Mouse (Mus musculus) kidney, postnatal 36 days (tissue): ENCODE results near the gene Eddm3b.

Experiments used
- DNase-seq, 2 experiments: peaks; one replicate each; pipeline ENCODE4 v3.0.0; 2021 to 2022; ENCODE audit warnings: mixed read lengths in 2 of 2

Eddm3b gene

DNA sequence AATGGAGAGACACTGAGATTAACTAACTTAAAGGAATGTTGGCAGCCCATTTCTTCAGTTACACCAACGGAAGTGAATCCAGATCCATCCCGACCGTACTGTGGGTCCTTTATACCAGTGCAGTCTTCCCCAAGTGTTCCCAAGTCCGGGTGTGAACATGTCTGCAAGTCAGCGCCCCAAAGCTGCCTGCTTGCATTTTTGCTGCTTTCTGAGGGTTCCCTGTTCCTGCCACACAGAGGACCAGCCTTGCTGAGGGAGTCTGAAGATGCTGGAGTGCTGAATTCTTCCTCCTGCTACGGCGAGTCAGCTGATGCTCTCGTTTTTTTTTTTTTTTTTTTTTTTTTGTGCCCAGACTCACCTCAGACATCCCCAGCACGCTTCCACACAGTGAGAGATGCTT, 19.3 kb upstream of the Eddm3b start:
- no peak for DNase-seq

DNA sequence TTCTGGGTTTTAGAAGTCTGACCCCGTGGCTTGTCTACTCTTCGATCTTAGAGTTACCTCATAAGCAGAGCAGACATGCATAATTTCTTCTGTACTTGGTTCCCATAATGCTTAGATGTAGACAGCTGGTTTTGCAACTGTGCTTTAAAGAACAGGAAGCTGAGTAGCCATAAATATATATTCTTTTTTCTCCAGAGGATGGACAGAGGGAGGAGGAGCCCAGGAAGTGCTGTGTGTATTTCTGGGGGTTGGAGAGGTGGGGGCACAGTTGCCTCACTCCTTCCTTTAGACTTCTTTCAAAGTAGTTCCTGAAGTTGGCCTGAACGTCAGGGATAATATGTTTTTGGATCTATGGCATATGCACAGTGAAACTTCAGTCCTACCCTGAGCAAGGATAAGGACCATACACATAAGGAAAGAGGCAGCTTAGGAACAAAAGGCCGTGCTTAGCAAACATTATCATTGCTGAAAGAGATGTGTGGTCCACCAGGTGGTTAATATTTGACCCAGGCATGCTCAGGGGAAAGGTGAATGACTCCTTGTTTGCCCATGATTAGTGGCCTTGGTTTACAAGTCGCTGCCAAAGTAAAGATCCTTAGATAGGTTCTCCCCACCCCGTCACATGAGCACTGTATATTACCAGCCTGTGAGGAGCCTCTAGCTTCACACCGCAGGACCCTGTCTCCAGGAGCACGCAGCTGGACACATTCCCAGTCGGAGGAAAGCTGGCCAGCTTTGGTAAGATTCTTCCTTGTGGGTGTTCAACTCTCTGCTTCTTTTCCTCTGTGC, 18.3 kb upstream of the Eddm3b start:
- peak; percentile 56 to 60 for DNase-seq

DNA sequence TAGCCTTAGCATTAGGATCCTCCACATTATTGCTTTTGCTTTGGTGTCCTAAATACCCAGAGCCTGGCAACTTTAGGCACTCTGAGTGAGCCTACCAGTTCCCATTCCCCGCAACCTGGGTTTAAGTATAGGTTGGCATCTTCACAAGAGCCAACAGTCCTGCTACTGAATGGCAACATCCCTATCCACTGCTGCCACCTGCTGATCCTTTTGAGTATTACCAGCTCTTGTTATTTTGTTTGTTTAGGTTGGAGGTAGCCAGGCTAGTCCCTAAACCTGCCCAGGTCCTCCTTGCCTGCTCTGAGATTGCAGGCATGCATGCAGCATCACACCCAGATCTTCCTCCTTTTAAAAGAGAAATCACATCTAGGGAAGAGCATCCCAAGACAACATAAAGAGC, 15.9 kb upstream of the Eddm3b start:
- peak; percentile 86 for DNase-seq

DNA sequence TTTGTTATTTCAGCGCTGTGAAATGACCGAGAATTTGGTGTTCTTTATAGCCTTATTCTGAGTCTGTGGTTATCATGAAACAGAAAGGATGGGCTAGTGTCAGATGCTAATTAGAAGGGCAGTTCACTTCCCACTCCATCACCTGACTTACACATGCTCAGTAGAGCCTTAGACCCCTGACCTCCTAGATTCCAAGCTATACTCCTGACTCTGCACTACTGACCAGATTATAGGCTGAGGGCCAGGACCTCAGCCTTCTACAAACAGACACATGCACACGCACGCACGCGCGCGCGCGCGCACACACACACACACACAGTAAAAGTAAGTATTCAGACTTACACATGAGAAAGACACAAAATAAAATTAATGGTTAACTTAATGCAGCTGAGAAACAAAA, 15.3 kb upstream of the Eddm3b start:
- no peak for DNase-seq

DNA sequence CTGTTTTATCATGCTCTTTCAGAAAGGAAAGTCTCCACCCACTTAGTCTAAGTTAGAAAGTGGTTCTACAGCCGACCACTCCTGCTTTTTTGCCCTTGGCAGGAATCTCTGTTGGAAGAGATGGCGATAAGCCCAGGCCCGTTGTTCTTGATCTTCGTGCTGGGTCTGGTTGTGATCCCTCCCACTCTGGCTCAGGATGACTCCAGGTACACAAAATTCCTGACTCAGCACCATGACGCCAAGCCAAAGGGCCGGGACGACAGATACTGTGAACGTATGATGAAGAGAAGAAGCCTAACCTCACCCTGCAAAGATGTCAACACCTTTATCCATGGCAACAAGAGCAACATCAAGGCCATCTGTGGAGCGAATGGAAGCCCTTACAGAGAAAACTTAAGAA, 12.9 kb upstream of the Eddm3b start:
- no peak for DNase-seq

DNA sequence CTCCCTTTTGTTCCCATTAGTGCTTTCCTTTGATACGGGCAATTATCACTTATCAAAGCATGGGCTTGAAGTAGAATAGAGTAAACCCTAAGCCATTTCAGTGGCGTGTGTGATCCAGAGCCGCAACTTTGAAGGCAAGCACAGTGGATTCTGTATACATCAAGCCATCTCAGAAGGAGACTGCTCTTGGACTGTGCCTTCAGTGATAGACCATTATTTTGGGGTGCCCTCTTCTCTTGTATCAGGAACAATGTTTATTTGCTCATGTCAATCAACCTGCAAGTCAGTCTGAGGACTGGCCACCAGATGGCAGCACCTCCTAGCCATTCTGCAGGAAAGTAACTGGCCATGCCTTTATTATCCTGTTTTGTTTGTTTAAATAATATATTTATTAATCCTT, 11.0 kb upstream of the Eddm3b start:
- peak; percentile 54 to 90 for DNase-seq

DNA sequence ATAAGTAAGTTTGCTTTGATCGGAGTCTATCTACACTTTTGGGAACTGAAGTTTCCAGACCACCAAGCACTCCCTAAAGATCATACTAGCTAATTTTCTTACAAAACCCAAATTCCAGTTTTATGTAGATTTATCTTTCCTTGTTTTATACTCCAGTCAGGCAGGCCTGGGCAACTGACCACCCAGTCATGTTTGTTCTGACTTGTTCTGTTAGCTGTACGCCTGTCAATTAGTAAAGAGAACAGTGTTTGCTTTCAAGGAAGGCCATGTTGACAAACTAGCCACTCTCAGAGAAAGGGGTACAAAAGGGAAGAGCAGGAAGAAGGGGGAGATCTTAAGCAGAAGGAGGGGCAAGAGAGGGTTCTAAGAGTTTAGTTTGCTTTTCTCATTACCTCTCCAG, 9.9 kb upstream of the Eddm3b start:
- no peak for DNase-seq

DNA sequence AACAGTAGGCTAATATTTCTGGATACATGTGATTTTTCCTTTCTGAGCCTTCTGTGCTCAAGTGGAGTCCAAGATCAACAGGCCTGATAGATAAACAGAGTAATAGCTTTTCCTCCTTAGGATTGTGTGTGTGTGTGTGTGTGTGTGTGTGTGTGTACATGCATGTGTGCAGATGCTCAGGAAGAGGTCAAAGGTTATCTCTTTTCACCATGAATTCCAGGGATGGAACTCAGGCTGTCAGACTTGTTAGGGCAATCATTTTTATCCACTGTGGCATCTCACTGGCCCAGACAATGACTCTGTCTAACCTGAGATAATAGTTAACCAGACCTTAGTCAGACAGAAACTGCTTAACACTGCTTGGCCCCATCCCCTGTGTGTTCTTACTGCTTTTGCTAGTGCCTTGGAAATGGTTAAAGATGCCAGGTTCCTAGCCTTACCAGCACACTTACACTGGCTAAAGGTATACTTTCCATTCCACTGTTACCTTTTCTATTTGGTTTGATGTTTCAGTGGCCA, 7.7 kb upstream of the Eddm3b start:
- DNase-seq, result peak; percentile 14 to 21

DNA sequence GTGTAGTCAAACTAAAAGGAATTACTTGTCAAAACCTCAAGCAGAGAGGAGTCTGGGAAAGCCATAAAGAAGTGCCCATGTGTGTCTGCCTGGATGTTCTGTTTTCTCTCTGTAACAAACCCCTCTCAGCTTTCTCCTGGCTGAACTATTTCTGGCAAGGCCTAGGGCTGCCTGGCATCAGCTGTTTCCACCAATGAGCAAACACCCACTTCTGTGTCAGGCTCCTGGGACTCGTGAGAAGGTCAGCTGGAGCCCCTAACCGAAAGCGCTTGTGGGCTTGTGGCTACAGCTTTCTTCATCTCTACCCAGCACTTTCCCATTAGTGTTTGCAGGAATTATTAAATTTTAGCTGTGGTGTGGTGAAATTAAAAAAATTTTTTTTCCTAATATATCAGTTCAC, 2.3 kb upstream of the Eddm3b start:
- DNase-seq, result no peak

DNA sequence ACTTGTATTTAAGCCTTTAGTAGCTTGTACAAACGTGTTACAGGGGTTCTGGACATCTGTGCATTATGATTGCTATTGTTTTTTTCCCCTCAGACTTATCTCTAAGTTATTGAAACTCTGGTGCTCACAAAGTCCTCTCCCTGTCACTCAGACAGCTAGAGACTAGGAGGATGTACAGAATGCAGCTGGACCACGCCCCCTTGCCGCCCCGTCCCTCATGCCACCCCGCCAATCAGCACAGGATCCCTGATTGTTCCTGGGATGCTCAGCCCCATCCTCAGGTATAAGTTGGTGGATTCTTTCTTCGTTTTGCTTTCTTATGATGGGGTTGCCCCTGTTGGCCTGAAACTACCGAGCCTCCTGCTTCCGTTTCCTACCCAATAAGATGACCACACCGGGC, 750 bp upstream of the Eddm3b start:
- no peak for DNase-seq

DNA sequence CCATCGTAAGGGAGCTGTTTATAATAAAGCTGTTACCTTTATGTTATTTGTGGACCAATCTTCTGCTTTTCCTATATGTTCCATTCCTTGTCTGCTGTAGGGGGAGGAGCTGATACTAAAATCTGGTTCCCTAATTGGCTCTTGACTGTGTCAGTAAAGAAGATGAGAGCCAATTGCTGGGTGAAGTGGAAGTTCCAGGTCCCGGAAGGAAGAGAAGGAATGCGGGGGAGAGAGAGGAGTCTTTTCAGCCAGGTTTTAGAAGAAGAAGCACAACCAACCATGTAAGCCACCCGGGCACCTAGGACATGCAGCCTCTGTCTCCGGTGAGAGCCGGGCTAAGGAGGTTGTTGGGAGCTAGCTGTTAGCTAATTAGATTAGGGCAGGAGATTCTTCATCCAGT, 11.5 kb downstream of the Eddm3b start:
- no peak for DNase-seq

DNA sequence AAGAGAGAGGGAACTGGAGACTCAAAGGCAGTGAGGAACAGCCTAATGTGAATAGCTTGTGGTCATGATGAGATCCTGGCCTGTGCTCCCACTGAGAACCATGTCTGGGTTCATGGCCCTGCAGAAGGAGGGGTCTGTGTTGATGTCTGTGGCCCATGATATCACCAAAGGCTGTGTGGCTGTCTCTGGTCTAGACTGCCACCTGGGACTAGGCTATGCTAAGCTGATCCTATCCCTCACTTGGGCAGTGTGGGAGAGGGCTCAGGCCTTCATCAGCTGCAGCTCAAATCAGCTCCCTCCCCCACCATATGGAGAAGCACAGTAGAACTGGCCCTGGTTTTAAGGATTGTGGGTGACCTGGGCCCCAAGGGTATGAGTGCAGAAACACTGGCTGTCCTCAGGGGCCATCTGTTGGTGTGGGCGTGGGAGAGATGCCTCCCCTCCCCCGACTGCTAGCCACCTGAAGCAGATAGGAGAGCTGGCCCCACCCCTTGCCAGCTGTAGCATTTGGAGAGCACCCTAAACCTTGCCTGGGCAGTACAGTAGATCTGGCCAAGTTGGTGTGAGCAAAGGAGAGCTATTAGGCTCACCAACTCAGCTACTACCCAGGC, 13.5 kb downstream of the Eddm3b start:
- no peak for DNase-seq

DNA sequence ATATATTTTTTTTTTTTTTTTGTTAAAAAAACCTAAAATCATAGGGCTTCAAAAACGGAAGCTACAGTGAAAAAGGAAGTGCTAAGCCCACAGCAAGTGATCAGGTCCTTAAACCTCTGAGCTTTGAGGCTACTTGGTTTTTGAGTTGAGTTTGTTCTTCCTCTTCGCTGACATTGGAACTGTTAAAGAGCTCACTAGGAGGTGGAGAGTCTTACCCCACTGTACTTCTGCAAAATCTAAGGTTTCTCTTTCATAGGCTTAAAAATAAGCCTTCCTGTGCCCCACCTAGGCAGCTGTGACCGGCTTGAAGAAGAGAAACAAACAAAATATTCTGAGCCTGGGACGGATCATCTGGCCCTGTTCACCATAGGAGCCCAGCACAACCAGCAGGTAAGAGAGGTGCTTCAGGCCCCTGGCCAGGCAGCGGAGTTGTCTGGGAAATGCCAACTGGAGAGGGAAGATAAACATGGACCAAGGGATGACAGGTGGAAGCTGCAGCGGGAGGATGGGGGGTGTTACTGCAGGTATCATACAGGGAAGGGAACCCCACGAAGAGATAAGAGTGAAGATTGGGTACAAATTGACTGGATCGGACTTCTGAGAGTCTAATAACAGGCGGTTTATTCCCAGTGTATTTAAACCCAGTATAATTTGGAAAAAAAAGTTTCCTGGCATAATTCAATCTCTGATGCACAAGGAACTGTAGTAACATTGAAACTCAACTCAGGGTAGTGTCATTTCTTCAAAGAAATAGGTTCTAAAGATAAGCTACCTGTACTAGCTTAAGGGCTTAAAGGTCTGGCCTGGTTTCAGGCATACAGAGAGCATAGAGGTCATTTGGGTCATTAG, 14.8 kb downstream of the Eddm3b start:
- DNase-seq, result no peak

DNA sequence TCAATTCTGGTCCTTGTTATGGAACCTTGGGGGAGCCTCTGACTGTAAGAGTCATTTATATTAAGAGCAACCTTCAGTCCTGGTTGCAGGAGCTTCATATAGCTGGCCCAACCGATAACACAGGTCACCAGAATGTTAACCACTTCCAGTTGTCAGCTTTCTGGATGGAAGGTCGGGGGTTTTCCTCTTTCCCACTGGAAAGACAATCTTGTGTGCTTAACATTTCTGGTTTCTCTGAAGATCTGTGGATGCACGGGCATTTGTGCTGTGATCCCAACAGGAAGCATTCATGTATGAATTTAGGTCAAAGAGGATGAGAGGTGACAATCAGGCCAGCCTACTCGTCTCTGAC, 15.4 kb downstream of the Eddm3b start:
- no peak for DNase-seq

DNA sequence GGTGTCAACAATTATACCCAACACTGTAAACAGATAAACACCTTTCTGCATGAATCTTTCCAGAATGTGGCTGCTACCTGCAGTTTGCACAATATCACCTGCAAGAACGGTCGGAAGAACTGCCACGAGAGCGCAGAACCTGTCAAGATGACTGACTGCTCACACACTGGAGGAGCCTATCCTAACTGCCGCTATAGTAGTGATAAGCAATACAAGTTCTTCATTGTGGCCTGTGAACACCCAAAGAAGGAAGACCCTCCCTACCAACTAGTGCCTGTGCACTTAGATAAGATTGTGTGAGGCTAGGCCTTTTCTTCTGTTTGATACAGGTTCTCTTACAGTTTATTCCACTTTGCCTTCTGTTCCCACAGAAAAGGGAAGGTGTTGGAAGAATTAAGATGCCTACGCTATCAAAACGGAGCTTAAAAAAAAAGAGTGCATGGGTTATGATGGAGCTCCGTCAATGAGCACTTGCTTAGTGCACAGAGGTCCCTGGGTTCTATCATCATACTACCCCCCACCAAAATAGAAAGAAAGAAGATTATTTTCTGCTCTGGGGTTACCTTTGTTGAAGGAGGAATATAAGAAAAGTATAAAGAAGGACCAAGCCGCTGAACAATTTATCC, 16.2 kb downstream of the Eddm3b start:
- DNase-seq, result no peak

DNA sequence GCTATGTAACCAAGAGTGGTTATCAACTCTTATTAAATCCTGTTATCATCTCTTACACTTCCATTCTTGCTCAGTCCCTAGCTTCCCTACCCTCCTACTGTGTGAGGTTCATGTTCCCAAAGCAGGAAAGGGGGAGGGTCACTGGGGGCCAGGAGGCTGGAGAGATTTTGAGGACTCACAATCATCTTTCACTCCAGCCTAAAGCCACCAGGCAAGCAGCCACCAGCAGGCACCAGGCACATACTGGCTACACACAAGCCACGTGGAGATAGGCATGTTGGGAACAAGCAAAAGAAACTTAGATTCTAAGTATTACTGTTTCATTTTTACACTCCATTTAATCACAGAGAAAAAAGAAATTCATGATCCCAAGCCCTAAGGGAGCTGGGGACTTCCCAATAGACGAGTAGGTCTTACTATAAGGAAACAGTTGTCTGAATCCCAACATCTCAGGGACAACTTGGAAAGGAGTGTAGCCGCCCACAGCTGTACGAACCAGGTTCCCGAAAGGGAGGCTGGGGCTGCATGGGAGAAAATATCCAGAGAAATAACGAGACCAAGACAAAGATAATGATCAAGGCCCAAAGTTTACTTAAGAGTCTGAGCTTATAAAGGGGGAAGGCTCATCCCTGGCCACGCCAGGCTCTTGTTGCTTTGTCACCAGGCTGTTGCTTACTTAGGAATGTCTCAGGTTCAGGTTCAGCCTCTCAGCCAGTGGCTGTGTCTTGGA, 17.0 kb downstream of the Eddm3b start:
- no peak for DNase-seq

DNA sequence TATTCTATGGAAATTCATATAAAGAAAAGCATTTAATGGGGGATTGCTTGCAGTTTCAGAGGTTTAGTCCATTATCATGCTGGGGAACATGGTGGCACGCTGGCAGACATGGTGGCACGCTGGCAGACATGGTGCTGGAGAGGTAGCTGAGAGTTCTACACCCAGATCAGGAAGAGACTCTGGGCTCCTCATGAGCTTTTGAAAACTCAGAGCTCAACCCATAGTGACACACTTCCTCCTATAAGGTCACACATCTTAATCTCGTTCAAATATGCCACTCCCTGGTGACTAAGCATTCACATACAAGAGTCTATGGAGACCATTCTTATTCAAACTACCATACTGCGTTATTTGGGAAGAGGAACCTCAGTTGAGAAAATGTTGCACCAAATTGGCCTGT, 18.1 kb downstream of the Eddm3b start:
- no peak for DNase-seq

DNA sequence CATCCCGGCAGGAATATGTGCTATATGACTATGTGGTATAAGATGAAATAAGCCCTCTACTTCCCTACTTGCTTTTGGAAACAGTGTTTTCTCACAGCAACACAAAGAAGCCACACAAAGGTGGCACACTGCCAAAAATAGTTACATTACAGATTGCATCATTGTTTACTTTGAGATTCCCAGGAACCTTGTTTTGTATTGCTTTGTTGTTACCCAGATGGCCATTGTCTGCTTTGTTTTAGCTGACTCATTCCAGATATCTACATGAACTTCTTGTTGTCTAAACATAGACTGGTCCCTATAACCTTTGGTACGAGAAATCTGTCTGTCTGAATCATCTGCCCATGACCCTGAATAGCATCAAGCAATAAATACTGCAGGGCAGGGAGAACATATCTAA, 26.1 kb downstream of the Eddm3b start:
- no peak for DNase-seq

DNA sequence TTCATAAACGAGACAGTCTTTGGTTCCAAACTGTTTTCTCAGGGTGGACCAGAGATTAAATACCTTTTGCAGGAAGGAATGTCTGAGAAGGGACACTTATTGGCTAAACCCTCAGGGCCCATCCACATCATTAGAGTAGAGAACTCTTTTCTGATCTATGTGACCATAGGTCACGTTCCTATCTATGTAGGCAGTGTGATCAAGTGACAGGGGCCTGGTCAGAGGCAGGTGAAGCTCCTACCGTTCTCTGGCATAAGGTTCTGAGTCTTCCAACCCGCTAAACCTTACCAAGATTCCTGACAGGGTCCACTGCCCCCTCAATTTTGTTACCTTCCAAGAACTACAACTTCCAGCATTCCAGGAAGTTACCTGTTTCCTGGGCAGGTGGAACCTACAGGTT, 27.9 kb downstream of the Eddm3b start:
- no peak for DNase-seq

DNA sequence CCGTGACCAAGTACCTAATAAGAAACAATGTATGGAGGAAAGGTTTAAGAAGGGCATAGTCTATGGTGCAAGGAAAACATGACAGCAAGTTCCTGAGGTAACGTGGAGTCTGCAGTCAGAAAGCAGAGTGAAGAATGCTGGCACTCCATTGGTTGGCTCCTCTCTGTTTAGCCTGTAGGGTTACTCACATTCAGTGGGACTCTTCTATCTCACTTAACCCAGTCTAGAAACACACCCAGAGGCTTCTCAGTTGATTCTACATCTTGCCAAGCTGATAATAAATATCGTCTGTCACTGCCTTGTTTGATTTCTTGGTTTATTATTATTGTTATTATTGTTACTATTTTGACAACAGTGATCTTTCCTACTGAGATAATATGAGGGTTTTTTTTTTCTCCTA, 28.3 kb downstream of the Eddm3b start:
- no peak for DNase-seq

DNA sequence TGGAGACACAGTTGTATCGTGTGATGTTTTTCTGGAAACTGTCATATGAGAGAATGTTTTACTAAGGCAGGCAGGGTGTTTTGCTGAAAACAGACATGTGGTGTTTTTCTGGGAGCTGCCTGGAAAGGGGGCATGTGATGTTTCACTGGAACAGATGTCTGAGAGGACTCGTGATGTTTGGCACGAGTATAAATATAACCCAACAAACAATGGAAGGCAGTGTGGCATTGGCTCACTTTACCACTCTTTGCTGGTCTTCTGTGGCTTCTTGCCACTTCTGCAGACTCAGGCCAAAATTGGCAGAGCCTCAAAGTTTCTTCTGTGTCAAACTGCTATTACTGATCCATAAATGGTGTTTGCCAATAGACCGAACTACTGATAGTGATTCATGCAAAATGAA, 29.1 kb downstream of the Eddm3b start:
- DNase-seq, result no peak

DNA sequence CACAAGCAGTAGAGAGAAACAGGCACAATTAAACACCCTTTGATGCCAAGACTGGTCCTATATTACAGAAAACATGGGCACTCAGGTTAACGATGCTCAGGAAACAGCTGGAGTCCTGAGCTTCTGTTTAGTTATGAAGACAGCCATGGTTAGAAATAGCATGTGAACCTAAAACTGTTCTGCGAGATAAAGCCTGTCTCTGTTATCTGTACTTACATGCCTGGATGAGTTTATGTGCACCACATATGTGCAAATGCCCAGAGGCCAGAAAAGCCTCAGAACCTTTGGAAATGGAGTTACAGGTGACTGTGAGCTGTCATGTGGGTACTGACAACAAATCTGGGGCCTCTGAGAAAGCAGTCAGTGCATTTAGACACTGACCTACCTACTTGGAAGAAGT, 29.7 kb downstream of the Eddm3b start:
- no peak for DNase-seq

DNA sequence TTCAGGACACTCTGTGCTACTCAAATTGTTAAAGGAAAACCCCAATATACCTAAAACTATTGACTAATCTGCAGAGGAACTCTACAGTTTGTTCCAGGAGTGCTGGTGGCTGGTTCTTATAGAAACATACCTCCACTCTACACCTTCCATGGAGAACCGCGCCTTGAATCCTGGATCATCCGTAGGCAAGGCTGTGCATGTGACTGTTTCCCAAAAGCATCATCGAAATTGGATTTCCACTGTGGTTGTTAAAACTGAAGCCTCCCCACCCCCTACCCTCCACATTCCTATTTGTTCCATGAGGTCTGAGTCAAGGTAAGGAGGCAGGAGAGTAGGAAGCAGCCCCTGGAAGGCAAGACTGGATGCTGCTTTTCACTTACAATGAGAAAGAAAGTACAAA, 30.2 kb downstream of the Eddm3b start:
- no peak for DNase-seq
